Mouse (Mus musculus) midbrain, postnatal 0 days (tissue): Measurements from ENCODE around the gene Akna. TPM values are rescaled to one million over a fixed set of nuclear protein-coding genes. Genes with fewer than 3 reads are reported as not detected.

Experiments
- ATAC-seq: fragments of 200-750 bp; cut with Nextera tagmentation; 2 replicates; pipeline ENCODE4 v1.8.0; 2017; ENCODE audit warnings: moderate number of reproducible peaks, mild to moderate bottlenecking, moderate TSS enrichment, moderate library complexity; ENCODE audit not compliant: low FRiP score
- DNase-seq: peaks from one replicate; pipeline ENCODE4 v3.0.0-alpha.2; 2015; ENCODE audit warnings: low spot score
- H3K27ac ChIP-seq: fragments of 300-500 bp; sonication (generic); 2 replicates; pipeline ENCODE4 v1.5.1; 2014; ENCODE audit warnings: low read depth, mild to moderate bottlenecking, low read length, mixed read lengths
- H3K27me3 ChIP-seq: fragments of 300-500 bp; sonication (generic); 2 replicates; pipeline ENCODE4 v1.6.1; 2014; ENCODE audit warnings: low read length, control low read depth, mixed read lengths; ENCODE audit not compliant: insufficient read depth
- H3K36me3 ChIP-seq: fragments of 300-500 bp; sonication (generic); 2 replicates; pipeline ENCODE4 v1.6.1; 2014; ENCODE audit warnings: low read length, control low read depth, mixed read lengths; ENCODE audit not compliant: insufficient read depth
- H3K4me1 ChIP-seq: fragments of 300-500 bp; sonication (generic); 2 replicates; pipeline ENCODE4 v1.6.1; 2014; ENCODE audit warnings: mild to moderate bottlenecking, control low read depth, antibody characterized with exemption, low read length, mixed read lengths; ENCODE audit not compliant: insufficient read depth
- H3K4me2 ChIP-seq: fragments of 300-500 bp; sonication (generic); 2 replicates; pipeline ENCODE4 v1.6.1; 2014; ENCODE audit warnings: low read depth, mild to moderate bottlenecking, low read length, mixed read lengths; ENCODE audit not compliant: poor library complexity, severe bottlenecking
- H3K4me3 ChIP-seq: fragments of 300-500 bp; sonication (generic); 2 replicates; pipeline ENCODE4 v1.5.1; 2014; ENCODE audit warnings: low read depth, mild to moderate bottlenecking, low read length, moderate library complexity
- H3K9ac ChIP-seq: fragments of 300-500 bp; sonication (generic); replicated peaks from 2 replicates; pipeline ENCODE4 v1.6.1; 2014; ENCODE audit warnings: mild to moderate bottlenecking, low read length, moderate library complexity, mixed read lengths; ENCODE audit not compliant: poor library complexity, severe bottlenecking
- H3K9me3 ChIP-seq: fragments of 300-500 bp; sonication (generic); 2 replicates; pipeline ENCODE4 v1.6.1; 2016; ENCODE audit warnings: low read length, control low read depth
- CTCF ChIP-seq: IDR thresholded peaks from 2 replicates; pipeline ENCODE4 v1.5.1; 2016; ENCODE audit warnings: antibody characterized with exemption, mild to moderate bottlenecking
- WGBS: fragments of 180-500 bp; shearing (Covaris S2); extraction: QIAGEN DNeasy Blood & Tissue Kit; methylation state at CpG from one replicate; pipeline ENCODE4 v1.1.7; 2014; 5-methylcytosine and 5-hydroxymethylcytosine counted together
- polyA plus RNA-seq: library from polyadenylated mRNA; unstranded; fragments of >200 nt; fragmentation: Nextera tagmentation; extraction: Ambion mirVana; gene quantifications from 2 replicates; pipeline ENCODE4 v1.2.1, GENCODE M21; 2015
- total RNA-seq: library from RNA; depleted of rRNA; stranded (reverse); fragments of >200 nt; gene quantifications from 2 replicates; pipeline ENCODE4 v1.2.3, GENCODE M21; 2014; rRNA removed

The Akna gene
- total RNA-seq: 4.4 and 5.3 TPM in 2 replicates
- 1.9 and 2.1 TPM in 2 replicates for polyA plus RNA-seq

DNA sequence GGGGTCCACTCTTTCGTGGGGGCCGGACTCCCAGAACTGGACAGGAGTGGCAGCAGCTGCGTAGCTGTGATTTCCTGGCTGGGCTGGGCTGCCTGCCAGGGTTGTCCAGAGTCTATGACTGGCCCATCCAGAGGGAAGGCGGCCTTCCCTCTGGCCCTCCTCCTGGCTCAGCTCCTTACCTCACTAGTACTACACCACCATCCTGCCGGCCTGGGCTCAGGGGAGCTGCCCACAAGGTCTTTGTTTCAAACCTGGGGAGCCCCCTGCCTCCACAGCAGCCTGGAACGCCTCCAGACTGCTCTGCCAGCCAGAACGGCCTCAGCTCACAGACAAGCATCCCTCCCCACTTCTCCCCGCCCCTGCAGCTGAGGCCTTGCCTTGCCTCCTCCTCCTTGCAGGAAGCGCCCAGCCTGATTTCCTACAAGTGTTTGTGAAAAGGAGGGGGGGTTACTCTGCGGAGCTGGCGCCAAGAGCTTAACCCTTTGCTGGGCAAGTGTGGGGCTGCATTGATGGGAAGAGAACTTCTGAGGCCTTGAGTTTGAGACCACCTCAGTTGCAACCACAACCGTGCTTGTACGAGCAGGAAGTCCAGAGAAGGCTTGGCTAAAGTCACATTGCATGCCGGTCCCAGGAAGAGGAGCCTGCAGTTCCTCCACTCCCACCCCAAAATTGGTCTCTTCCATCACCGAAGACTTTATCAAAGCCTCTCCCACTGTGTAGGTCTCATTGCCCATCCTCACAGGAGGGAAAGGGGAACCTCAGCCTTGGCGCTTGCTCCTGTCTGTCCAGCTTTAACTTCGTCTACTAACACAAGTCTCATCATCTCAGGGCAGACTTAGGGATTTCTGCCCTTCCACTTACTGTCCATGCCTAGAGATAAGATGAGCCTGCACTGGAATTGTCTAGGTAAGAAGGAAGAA, at the start of gene Akna:
Gene Akna (minus strand): TSS at position 315 of the 920 bp plus-strand sequence.
- peak; percentile 91 for DNase-seq
- no peak within 1 kb of the TSS for H3K4me3 ChIP-seq
- peak; percentile 71 for ATAC-seq

DNA sequence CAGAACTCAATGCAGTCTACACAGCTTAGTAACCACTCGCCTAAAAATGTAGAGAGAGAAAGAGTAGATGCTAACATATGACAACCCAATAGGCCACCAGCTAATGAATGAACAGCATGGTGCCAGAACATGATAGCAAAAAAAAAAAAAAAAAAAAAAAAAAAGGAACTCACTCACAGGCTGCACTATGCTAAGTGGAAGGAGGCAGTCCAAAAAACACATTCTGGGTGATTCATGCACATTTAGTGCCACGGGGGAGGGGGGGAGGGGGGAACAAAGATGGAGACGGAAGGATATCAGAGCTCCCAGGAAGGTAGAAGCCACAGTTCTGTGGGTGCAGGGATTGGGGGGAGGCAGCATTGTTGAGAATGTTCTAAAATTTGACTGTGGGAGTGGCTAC, 49.4 kb upstream of the Akna start:
- DNase-seq (no peak), ATAC-seq (no peak)
- H3K27ac ChIP-seq: no peak overlapping the region
- H3K4me3 ChIP-seq: no peak overlapping the region
- 45% methylated on average over 3 of the region's 3 CpGs for WGBS
- TF ChIP-seq CTCF: no peak
- no peaks in the 10 kb centered on the region for H3K36me3 ChIP-seq
- H3K9ac ChIP-seq: no peak overlapping the region
- no peaks in the 10 kb centered on the region for H3K4me1 ChIP-seq
- H3K27me3 ChIP-seq: no peaks in the 10 kb centered on the region
- no peak overlapping the region for H3K4me2 ChIP-seq
- H3K9me3 ChIP-seq: no peaks in the 10 kb centered on the region

More for the DNA sequence above, at the start of gene Akna:
- H3K27me3 ChIP-seq: no peaks in the 10 kb centered on the region
- TF ChIP-seq CTCF: no peak
- no peaks in the 10 kb centered on the region for H3K36me3 ChIP-seq
- 0 out of 2 replicates have a peak, but pooled peaks cover 4% of the 10 kb centered on the region for H3K4me1 ChIP-seq
- peak within 1 kb of the TSS; percentile 8; the same call in 1 of the 2 replicates for H3K27ac ChIP-seq
- H3K9ac ChIP-seq: no peak within 1 kb of the TSS
- H3K9me3 ChIP-seq: no peaks in the 10 kb centered on the region
- H3K4me2 ChIP-seq: peak within 1 kb of the TSS; percentile 21; the same call in 1 of the 2 replicates
- 21% methylated on average over 17 of the region's 17 CpGs for WGBS

DNA sequence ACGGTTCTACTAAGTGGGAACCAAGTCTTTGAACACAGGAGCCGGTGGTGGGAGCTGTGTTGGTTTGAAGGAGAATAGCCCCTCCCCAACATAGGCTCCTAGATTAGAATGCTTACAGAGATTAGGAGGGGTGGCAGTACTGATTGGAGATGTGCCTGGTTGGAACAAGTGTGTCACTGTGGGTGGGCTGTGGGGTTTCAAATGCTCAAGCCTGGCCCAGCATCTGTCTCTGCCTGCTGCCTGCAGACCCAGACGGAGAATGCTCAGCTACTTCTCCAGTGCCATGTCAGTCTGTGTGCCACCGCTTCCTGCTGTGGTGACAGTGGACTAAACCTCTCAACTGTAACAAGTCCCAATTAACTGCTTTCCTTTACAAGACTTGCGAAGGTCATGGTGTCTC, 47.4 kb upstream of the Akna start:
- H3K27ac ChIP-seq: no peak overlapping the region
- ATAC-seq (no peak), DNase-seq (peak; percentile 58)
- 72% methylated on average over 5 of the region's 5 CpGs for WGBS
- no peaks in the 10 kb centered on the region for H3K27me3 ChIP-seq
- H3K9ac ChIP-seq: no peak overlapping the region
- H3K4me3 ChIP-seq: no peak overlapping the region
- H3K4me2 ChIP-seq: no peak overlapping the region
- H3K4me1 ChIP-seq: no peaks in the 10 kb centered on the region
- H3K9me3 ChIP-seq: no peaks in the 10 kb centered on the region
- no peaks in the 10 kb centered on the region for H3K36me3 ChIP-seq
- no peak for TF ChIP-seq CTCF

DNA sequence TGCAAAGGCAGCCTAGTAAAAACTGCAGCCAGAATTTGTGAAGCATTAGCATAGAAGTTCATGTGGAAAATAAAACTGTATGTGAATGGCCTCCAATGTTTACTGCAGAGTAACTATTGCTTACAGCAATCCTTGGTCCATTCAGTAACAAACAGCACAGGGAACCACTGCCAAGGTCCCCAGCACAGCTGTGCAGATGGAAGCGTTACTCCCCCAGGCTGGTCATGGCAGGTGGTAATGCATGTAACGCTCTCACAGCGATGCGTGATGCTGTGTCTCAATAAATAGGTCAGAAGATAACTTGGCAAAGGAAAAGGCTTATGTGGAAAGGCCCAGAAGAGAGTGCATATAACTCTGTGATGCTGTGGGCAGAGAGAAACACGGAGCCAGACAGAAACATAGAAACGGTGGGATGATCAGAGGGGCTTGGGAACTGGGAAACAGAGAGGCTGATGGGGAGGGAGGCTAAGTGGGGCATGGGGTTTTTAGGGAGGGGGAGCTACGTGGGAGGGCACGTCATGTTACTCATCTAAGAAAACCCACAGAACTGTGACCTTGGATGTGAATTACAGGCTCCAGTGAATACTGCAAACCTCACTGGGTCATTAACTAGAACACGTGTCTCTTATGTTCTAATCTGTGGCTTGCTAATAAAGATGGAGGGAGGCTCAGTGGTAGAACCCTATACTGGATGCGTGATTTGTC, 41.4 kb upstream of the Akna start:
- DNase-seq: peak; percentile 38
- H3K4me3 ChIP-seq: no peak overlapping the region
- no peaks in the 10 kb centered on the region for H3K4me1 ChIP-seq
- H3K9me3 ChIP-seq: no peaks in the 10 kb centered on the region
- H3K4me2 ChIP-seq: no peak overlapping the region
- no peak for TF ChIP-seq CTCF
- no peak for ATAC-seq
- no peaks in the 10 kb centered on the region for H3K27me3 ChIP-seq
- H3K27ac ChIP-seq: no peak overlapping the region
- 53% methylated on average over 10 of the region's 10 CpGs for WGBS
- H3K36me3 ChIP-seq: no peaks in the 10 kb centered on the region
- no peak overlapping the region for H3K9ac ChIP-seq

DNA sequence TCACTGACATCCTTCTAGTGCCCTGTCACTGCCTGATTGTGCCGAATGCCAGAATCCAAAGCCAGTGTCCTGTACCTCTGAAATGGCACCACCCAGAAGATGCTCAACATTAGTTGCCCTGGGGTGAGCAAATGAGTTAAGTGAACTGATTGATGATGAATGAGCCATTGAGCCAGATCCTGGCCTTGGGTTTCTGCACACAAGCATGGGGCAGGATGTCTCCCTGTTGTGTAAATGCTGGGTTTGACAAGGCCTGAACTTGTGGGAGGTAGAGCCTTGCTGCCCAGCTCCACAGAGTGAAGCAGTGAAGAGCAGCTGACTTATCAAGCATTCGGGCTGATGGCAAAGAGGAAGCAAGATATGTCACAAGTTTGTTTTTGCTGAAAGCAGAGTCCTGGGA, 39.9 kb upstream of the Akna start:
- Histone ChIP-seq H3K4me1 (no peaks in the 10 kb centered on the region), H3K27me3 (no peaks in the 10 kb centered on the region), H3K27ac (no peak overlapping the region), H3K9me3 (no peaks in the 10 kb centered on the region), H3K9ac (no peak overlapping the region), H3K4me3 (no peak overlapping the region), H3K4me2 (no peak overlapping the region), H3K36me3 (no peaks in the 10 kb centered on the region)
- ATAC-seq: no peak
- no peak for DNase-seq
- WGBS: 92% methylated on average over 2 of the region's 2 CpGs
- TF ChIP-seq CTCF: no peak

DNA sequence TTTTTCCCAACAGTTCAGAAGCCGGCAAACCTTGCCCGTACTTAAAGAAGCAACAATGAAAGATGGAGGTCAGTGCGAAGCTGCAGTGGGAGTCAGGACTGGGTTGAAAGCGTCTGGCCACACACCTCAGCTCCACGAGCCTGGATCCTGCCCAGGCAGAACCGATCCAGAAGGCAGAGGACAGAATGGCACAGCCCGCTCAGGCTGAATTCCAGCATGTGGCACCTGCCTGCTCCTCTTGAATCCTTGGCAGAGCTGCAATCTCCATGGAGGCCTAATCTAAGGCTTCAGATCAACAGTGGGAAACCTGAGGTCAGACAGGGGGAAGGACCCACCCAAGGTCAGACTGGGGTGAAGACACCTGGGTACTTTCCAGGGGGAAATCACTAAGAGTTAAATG, 38.5 kb upstream of the Akna start:
- no peak for TF ChIP-seq CTCF
- Histone ChIP-seq H3K4me2 (no peak overlapping the region), H3K9me3 (no peaks in the 10 kb centered on the region), H3K4me3 (no peak overlapping the region), H3K9ac (no peak overlapping the region), H3K4me1 (no peaks in the 10 kb centered on the region), H3K27ac (no peak overlapping the region), H3K36me3 (no peaks in the 10 kb centered on the region), H3K27me3 (no peaks in the 10 kb centered on the region)
- 92% methylated on average over 7 of the region's 7 CpGs for WGBS
- DNase-seq (no peak), ATAC-seq (no peak)
